Mouse (Mus musculus) intestine, embryonic 15.5 days (tissue): ENCODE measurements at regions not wholly inside any gene's neighbourhood (a gene's known extent, or its start where the extent isn't known, plus 50 kb on each side); places are given as distances from the start of the nearest gene placed in this dataset.

Experiments used
- ATAC-seq: fragments of 200-750 bp; cut with Nextera tagmentation; 2 replicates; pipeline ENCODE4 v1.8.0; 2017; ENCODE audit warnings: moderate TSS enrichment, moderate library complexity
- H3K27ac ChIP-seq: fragments of 300-500 bp; sonication (generic); 2 replicates; pipeline ENCODE4 v1.5.1; 2015; ENCODE audit warnings: mild to moderate bottlenecking, inconsistent platforms
- H3K27me3 ChIP-seq: fragments of 300-500 bp; sonication (generic); replicated peaks from 2 replicates; pipeline ENCODE4 v1.6.1; 2015; ENCODE audit warnings: inconsistent platforms
- H3K36me3 ChIP-seq: fragments of 300-500 bp; sonication (generic); 2 replicates; pipeline ENCODE4 v1.6.1; 2015; ENCODE audit warnings: inconsistent platforms
- H3K4me1 ChIP-seq: fragments of 300-500 bp; sonication (generic); replicated peaks from 2 replicates; pipeline ENCODE4 v1.6.1; 2015; ENCODE audit warnings: inconsistent platforms
- H3K4me2 ChIP-seq: fragments of 300-500 bp; sonication (generic); replicated peaks from 2 replicates; pipeline ENCODE4 v1.6.1; 2015; ENCODE audit warnings: mild to moderate bottlenecking, inconsistent platforms
- H3K4me3 ChIP-seq: fragments of 300-500 bp; sonication (generic); replicated peaks from 2 replicates; pipeline ENCODE4 v1.5.1; 2015; ENCODE audit warnings: inconsistent platforms
- H3K9ac ChIP-seq: fragments of 300-500 bp; sonication (generic); 2 replicates; pipeline ENCODE4 v1.6.1; 2015; ENCODE audit warnings: inconsistent platforms
- H3K9me3 ChIP-seq: fragments of 300-500 bp; sonication (generic); 2 replicates; pipeline ENCODE4 v1.6.1; 2016; ENCODE audit warnings: inconsistent platforms
- WGBS: fragments of 180-500 bp; shearing (Covaris S2); methylation state at CpG from one replicate; pipeline ENCODE4 v1.1.7; 2015; 5-methylcytosine and 5-hydroxymethylcytosine counted together

DNA sequence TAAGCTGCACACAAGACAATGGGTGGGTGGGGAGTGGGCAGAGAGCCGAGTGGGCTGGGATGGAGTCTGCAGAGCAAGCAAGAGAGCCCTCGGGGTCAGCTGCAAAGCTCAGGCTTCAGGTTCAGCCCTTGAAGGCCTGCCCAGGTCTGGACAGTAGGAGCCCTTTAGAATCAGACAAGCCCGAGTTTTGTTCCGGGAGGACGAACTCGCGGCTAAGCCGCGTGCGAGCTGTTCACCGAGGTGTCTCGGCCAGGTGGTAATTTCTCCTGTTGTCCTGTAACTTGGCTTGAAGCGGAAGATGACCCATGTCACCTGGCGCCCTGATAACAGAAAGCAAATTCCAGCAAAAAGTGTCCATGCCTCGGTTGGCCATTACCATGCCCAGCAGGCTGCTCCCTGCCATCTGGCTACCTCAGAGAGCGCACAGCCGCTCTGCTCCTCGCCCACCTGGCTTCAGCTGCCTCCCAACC lies 121.0 kb upstream of the 1700016C15Rik start:
- ATAC-seq, result no peak
- Histone ChIP-seq H3K36me3 (no peaks in the 10 kb centered on the region), H3K27me3 (no peaks in the 10 kb centered on the region), H3K27ac (no peak overlapping the region), H3K4me3 (no peak overlapping the region), H3K9ac (no peak overlapping the region), H3K4me1 (0 out of 2 replicates have a peak, but pooled peaks cover 2% of the 10 kb centered on the region), H3K9me3 (no peaks in the 10 kb centered on the region), H3K4me2 (no peak overlapping the region)
- WGBS, result 87% methylated on average over 18 of the region's 18 CpGs

DNA sequence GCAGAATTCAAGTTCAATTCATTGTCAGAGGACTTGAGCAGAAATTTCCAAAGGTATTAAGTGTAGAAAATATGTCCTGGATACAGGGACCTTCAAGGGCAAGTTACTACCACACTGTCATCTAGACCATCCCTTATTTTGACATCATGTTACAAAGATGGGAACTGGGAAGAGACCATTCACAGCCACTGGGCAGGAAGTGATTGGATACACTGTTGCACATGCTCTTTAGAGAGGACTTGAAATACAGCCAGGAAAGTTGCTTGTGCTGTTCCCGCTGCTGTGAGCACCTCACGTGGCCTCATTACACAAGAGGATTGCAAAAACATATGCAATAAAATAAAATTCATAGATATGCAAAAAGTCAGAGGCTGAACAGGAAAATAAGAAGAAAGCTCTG lies 120.4 kb upstream of the 1700016C15Rik start:
- 56% methylated on average over 2 of the region's 2 CpGs for WGBS
- H3K36me3 ChIP-seq, result no peaks in the 10 kb centered on the region
- no peaks in the 10 kb centered on the region for H3K9me3 ChIP-seq
- no peak for ATAC-seq
- no peak overlapping the region for H3K4me3 ChIP-seq
- no peaks in the 10 kb centered on the region for H3K27me3 ChIP-seq
- 0 out of 2 replicates have a peak, but pooled peaks cover 2% of the 10 kb centered on the region for H3K4me1 ChIP-seq
- no peak overlapping the region for H3K9ac ChIP-seq
- no peak overlapping the region for H3K27ac ChIP-seq
- no peak overlapping the region for H3K4me2 ChIP-seq

DNA sequence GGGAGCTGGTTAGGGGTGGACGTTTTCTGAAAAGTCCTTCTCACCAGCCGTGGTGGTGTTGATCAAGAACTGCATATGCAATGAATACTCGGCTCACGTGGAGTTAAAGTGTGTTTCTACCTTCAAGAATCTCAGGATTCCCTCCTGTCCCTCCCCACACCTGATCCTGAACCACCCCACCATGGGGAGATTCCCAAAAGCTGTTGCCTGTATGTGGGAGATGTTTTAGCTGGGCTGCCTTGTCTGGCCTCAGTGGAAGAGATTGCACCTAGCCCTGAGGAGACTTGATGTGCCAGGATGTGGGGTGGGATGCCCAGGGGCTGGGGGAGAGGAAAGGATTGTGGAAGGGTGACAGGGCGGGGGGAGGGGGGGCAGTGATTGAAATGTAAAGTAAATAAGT lies 119.9 kb upstream of the 1700016C15Rik start:
- Histone ChIP-seq H3K4me3 (no peak overlapping the region), H3K27me3 (no peaks in the 10 kb centered on the region), H3K4me2 (no peak overlapping the region), H3K4me1 (0 out of 2 replicates have a peak, but pooled peaks cover 2% of the 10 kb centered on the region), H3K9me3 (no peaks in the 10 kb centered on the region), H3K36me3 (no peaks in the 10 kb centered on the region), H3K9ac (no peak overlapping the region), H3K27ac (no peak overlapping the region)
- ATAC-seq, result no peak
- WGBS, result 76% methylated on average over 5 of the region's 5 CpGs

DNA sequence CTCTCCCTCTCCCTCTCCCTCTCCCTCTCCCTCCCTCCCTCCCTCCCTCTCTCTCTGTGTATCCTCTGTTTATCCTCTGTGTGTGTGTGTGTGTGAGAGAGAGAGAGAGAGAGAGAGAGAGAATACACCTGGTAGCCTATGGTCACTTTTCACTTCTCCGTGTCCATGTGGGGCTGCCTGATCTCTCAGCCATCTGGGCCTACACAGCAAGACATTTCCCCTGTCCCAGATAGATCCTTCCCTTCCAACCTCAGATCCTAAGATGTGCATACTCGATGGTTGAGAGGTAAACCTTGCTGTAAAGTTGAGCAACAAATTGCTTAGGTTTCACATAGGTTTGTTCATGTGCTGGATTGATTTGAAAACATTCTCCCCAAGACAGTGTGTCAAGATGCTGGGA lies 119.5 kb upstream of the 1700016C15Rik start:
- H3K9me3 ChIP-seq, result no peaks in the 10 kb centered on the region
- 0 out of 2 replicates have a peak, but pooled peaks cover 2% of the 10 kb centered on the region for H3K4me1 ChIP-seq
- H3K36me3 ChIP-seq, result no peaks in the 10 kb centered on the region
- H3K27ac ChIP-seq, result no peak overlapping the region
- ATAC-seq, result no peak
- H3K4me2 ChIP-seq, result no peak overlapping the region
- H3K27me3 ChIP-seq, result no peaks in the 10 kb centered on the region
- no peak overlapping the region for H3K4me3 ChIP-seq
- H3K9ac ChIP-seq, result no peak overlapping the region
- 66% methylated on average over 2 of the region's 2 CpGs for WGBS

DNA sequence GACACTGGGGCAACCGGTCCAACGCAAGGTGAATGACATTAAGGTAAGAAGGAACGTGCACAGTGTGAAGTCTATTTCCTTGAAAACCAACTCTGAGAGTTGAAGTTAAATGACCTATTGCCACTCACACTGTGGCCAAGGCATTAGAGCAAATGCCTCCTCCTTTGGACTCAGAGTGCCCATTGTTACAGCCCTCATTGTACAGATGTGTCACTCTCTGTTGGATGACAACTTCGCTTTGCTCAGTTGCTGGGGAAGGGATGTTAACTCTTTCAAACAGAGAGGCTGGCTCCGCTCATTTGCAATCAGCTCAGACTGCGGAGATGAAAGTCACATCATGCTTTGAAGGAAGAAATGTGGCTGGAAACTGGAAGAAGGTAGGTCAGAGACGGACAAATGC lies 117.1 kb upstream of the 1700016C15Rik start:
- no peak for ATAC-seq
- no peak overlapping the region for H3K27ac ChIP-seq
- no peaks in the 10 kb centered on the region for H3K27me3 ChIP-seq
- no peaks in the 10 kb centered on the region for H3K9me3 ChIP-seq
- no peak overlapping the region for H3K9ac ChIP-seq
- H3K4me3 ChIP-seq, result no peak overlapping the region
- no peaks in the 10 kb centered on the region for H3K4me1 ChIP-seq
- no peaks in the 10 kb centered on the region for H3K36me3 ChIP-seq
- no peak overlapping the region for H3K4me2 ChIP-seq
- WGBS, result 78% methylated on average over 7 of the region's 7 CpGs

DNA sequence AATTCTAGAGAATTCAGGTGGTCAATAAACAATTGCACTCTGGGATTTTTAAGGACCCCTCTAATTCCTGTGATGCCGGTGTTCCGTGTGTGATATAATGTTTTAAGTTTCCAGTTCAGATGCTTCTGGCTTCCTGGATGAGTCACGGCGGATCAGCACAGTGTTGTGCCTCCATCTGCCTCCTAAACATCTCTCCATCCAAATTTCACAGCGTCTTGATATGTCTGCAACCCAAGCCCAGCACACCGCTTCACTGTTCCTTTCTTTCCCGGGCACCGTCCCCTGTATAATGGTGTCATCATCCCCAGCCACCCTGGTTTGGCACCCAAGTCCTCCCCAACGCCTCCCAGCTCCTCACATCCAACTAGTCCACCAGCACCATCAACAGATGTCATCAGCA lies 114.0 kb upstream of the 1700016C15Rik start:
- H3K4me3 ChIP-seq, result no peak overlapping the region
- no peak overlapping the region for H3K9ac ChIP-seq
- H3K9me3 ChIP-seq, result no peaks in the 10 kb centered on the region
- no peak overlapping the region for H3K27ac ChIP-seq
- no peaks in the 10 kb centered on the region for H3K4me1 ChIP-seq
- H3K27me3 ChIP-seq, result no peaks in the 10 kb centered on the region
- H3K36me3 ChIP-seq, result no peaks in the 10 kb centered on the region
- H3K4me2 ChIP-seq, result no peak overlapping the region
- 92% methylated on average over 9 of the region's 9 CpGs for WGBS
- ATAC-seq, result no peak

DNA sequence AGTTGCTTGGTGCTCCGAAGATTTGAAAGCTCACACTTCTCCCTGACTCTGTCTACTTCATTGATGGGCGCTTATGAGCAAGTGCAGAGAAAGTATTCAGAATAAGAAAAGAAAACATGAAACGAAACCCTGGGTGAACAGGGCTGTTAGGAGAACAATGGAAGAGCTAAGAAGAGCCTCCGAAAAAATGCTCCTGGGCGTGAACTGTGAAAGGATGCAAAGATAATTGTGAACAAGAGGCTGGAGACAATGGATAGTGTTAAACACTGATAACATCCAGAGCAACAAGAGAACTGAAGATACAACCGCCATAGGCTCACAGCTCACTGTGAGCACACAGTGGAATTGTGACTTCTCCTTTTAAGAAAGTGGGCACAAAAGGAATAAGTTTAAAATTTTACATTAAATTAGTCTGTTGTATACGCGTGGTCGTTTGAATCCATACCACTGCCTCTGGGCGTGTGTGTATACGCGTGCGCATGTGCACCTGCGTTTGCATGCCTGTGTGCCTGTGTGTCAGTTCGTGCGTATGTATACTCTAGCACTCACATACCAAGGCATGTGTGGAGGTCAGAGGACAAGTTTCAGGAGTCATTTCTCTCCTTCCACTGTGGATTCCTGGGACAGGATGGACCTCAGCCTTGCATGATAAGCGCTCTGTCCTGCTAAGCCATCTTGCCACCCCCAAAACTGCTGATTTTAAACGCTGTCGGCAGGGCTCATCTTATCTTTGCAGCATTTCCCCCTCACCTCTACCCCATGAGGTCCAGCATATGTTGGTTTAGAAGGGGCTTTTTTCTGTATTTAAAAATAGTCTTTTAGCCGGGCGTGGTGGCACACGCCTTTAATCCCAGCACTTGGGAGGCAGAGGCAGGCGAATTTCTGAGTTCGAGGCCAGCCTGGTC lies 113.0 kb upstream of the 1700016C15Rik start:
- H3K27ac ChIP-seq, result no peak overlapping the region
- H3K9me3 ChIP-seq, result no peaks in the 10 kb centered on the region
- no peak overlapping the region for H3K4me3 ChIP-seq
- no peaks in the 10 kb centered on the region for H3K36me3 ChIP-seq
- H3K9ac ChIP-seq, result no peak overlapping the region
- ATAC-seq, result no peak
- no peaks in the 10 kb centered on the region for H3K4me1 ChIP-seq
- 84% methylated on average over 24 of the region's 24 CpGs for WGBS
- H3K27me3 ChIP-seq, result no peaks in the 10 kb centered on the region
- H3K4me2 ChIP-seq, result no peak overlapping the region

DNA sequence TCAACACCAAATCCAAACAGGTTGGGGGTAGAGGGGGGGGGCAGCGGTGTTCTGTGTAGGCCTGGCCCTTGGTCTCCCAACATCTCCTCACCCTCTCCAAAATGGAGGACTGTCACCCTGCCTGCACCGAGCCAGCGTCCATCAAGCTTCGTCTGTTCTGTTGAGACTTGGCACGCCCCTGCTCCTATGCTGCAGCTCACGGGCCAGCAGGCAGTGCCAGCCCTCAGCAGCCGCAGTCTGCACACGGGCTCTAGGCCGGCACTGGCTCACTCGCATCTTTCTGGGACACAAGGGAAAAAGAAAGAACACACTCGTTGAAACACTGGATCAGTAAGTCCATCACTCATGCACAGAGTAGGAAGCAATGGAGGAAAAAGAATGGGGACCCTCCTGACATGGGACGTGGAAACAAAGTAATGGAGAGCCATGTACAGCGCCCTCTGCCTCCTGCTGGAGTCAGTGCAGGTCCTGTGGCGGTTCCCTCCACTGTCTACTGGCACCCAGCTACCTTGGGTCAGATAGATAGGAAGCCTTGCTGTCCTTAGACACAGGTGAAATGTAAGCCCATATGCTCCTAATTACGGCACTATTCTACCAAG lies 109.0 kb upstream of the 1700016C15Rik start:
- 86% methylated on average over 15 of the region's 15 CpGs for WGBS
- H3K4me3 ChIP-seq, result no peak overlapping the region
- no peaks in the 10 kb centered on the region for H3K36me3 ChIP-seq
- peaks cover 8% of the 10 kb centered on the region for H3K4me1 ChIP-seq
- no peak for ATAC-seq
- H3K9ac ChIP-seq, result no peak overlapping the region
- no peaks in the 10 kb centered on the region for H3K9me3 ChIP-seq
- H3K27ac ChIP-seq, result no peak overlapping the region
- no peaks in the 10 kb centered on the region for H3K27me3 ChIP-seq
- no peak overlapping the region for H3K4me2 ChIP-seq

DNA sequence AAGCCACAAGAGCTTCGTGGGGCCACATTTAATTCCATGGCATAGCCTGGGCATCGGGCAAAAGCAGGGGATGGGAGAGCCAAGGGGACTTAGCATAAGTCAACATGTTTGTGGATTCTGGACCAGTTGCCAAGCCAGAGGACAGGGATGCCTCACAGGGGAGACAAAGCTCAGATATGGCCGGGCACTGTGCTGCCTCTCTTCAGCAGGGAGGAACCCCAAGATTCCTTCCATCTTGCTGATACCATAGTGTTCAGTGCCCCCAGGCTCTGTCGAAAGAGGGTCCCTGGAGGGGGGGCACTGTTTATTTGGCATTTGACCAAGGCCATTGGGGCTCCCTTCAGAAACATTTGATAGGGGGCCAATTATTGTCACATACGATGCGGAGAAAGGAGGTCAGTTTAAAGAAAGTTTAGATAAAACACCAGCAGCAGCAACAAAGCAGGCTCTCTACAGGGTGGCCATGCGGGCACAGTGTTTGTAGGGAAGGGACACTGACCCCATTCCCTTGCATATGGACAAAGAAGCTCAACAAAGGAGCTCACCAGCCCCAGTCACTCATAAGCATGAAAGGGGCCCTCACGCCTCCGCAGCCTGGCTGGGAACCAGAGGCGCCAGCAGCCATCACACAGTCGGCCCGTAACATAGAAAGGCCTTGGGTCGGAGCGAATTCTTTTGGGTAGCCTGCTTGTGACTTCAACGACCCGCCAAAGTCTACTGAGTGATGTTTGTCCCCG lies 107.6 kb upstream of the 1700016C15Rik start:
- Histone ChIP-seq H3K4me2 (no peak overlapping the region), H3K4me1 (peaks cover 8% of the 10 kb centered on the region), H3K27me3 (no peaks in the 10 kb centered on the region), H3K9me3 (no peaks in the 10 kb centered on the region), H3K36me3 (no peaks in the 10 kb centered on the region), H3K9ac (no peak overlapping the region), H3K27ac (no peak overlapping the region), H3K4me3 (no peak overlapping the region)
- ATAC-seq, result no peak
- WGBS, result 92% methylated on average over 17 of the region's 17 CpGs

DNA sequence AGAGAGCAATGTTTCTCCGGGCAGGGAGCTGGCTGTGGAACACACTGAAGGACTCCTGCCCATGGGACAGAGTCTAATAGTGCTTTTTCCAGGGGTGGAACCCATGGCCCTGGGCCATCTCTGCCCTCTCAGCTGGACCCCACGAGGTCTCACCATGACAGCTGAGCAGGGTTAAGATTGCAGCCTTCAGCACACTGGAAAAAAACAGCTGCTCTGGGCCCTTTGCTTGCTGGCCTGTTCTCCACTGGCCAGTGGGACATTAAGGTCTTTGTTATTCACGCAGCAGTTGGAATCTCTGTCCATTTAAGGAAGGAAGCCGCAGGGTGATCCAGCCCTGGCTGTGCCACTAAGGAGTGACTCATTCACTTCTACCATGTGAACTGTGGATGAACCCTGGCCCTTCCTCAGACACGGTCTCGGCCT lies 106.3 kb upstream of the 1700016C15Rik start:
- no peak overlapping the region for H3K4me2 ChIP-seq
- H3K27ac ChIP-seq, result peak overlapping the region; percentile 70
- H3K4me3 ChIP-seq, result no peak overlapping the region
- no peak overlapping the region for H3K9ac ChIP-seq
- H3K36me3 ChIP-seq, result no peaks in the 10 kb centered on the region
- no peaks in the 10 kb centered on the region for H3K27me3 ChIP-seq
- H3K4me1 ChIP-seq, result peaks cover 8% of the 10 kb centered on the region
- no peaks in the 10 kb centered on the region for H3K9me3 ChIP-seq
- 19% methylated on average over 6 of the region's 6 CpGs for WGBS
- peak; percentile 89 for ATAC-seq

DNA sequence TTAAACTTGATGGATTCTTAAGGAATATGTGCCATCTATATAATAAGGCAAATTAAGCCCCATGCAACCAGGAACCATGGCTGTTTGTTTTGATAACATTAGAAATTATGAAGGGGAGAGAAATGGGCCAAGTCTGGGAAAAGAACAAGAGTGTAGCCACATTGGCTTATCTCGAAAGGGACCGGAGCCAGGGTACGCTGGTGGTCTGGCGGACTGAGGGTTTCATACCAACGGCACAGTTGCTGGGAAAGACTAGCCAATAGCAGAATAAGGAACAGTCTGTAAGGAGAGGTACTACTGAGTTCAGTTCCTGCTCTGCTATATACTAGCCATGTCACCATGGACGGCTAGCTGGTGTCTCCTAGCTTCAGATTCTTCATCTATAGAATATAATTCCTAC lies 105.9 kb upstream of the 1700016C15Rik start:
- Histone ChIP-seq H3K9me3 (no peaks in the 10 kb centered on the region), H3K4me1 (peaks cover 8% of the 10 kb centered on the region), H3K36me3 (no peaks in the 10 kb centered on the region), H3K27me3 (no peaks in the 10 kb centered on the region), H3K4me2 (no peak overlapping the region), H3K27ac (peak overlapping the region; percentile 70), H3K4me3 (no peak overlapping the region), H3K9ac (no peak overlapping the region)
- WGBS, result 70% methylated on average over 6 of the region's 6 CpGs
- ATAC-seq, result peak; percentile 21; the same call in 1 of the 2 replicates

DNA sequence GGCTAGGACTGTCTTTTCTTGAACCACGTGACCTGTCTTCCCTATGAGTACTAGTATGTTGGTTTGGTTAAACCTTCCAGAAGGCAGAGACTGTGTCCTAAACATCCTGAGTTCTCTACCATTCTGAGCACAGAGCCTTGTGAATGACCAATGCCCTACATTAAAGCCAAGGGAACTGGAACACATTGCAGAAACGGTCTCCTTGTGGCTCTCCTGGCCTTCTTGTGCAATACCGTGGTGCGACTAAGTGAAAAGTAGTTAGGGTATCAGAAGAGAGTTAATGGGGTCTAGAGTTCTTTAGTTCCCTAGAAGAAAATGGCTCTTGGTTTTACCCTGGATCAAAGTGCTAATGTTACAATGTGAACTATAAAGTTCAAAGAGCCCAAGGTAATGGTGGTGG lies 101.8 kb upstream of the 1700016C15Rik start:
- Histone ChIP-seq H3K4me3 (no peak overlapping the region), H3K36me3 (no peaks in the 10 kb centered on the region), H3K9ac (no peak overlapping the region), H3K4me1 (peaks cover 8% of the 10 kb centered on the region), H3K27me3 (no peaks in the 10 kb centered on the region), H3K9me3 (no peaks in the 10 kb centered on the region), H3K27ac (no peak overlapping the region), H3K4me2 (no peak overlapping the region)
- no peak for ATAC-seq
- 94% methylated on average over 4 of the region's 4 CpGs for WGBS
